Mouse (Mus musculus) forebrain, embryonic 16.5 days (tissue): ENCODE results near the gene Phykpl. TPM values are rescaled to one million over a fixed set of nuclear protein-coding genes. Genes with fewer than 3 reads are reported as not detected.
"Not testable (repeated sequence)": the region's sequence is repeated elsewhere in the genome, so short reads cannot be mapped to it uniquely, and the experiment has no call there.

ENCODE experiments used
- ATAC-seq: fragments of 200-750 bp; cut with Nextera tagmentation; 2 replicates; pipeline ENCODE4 v1.8.0; 2017; ENCODE audit warnings: mild to moderate bottlenecking, moderate library complexity
- H3K27ac ChIP-seq: fragments of 300-500 bp; sonication (generic); 2 replicates; pipeline ENCODE4 v1.5.1; 2014; ENCODE audit warnings: low read length, control low read depth
- H3K27me3 ChIP-seq: fragments of 300-500 bp; sonication (generic); replicated peaks from 2 replicates; pipeline ENCODE4 v1.6.1; 2014; ENCODE audit warnings: low read length; ENCODE audit not compliant: control insufficient read depth, insufficient read depth
- H3K36me3 ChIP-seq: fragments of 300-500 bp; sonication (generic); 2 replicates; pipeline ENCODE4 v1.6.1; 2014; ENCODE audit not compliant: control insufficient read depth, insufficient read depth
- H3K4me1 ChIP-seq: fragments of 300-500 bp; sonication (generic); replicated peaks from 2 replicates; pipeline ENCODE4 v1.6.1; 2014; ENCODE audit warnings: low read length; ENCODE audit not compliant: control insufficient read depth, insufficient read depth
- H3K4me2 ChIP-seq: fragments of 300-500 bp; sonication (generic); 2 replicates; pipeline ENCODE4 v1.6.1; 2014; ENCODE audit warnings: mild to moderate bottlenecking, low read length, control low read depth
- H3K4me3 ChIP-seq: fragments of 300-500 bp; sonication (generic); replicated peaks from 2 replicates; pipeline ENCODE4 v1.5.1; 2014; ENCODE audit warnings: mild to moderate bottlenecking, low read length, control low read depth
- H3K9ac ChIP-seq: fragments of 300-500 bp; sonication (generic); replicated peaks from 2 replicates; pipeline ENCODE4 v1.6.1; 2014; ENCODE audit warnings: low read depth, low read length, control low read depth
- H3K9me3 ChIP-seq: fragments of 300-500 bp; sonication (generic); 2 replicates; pipeline ENCODE4 v1.6.1; 2016; ENCODE audit warnings: low read length; ENCODE audit not compliant: control insufficient read depth
- WGBS: fragments of 180-500 bp; shearing (Covaris S2); extraction: QIAGEN DNeasy Blood & Tissue Kit; methylation state at CpG from one replicate; pipeline ENCODE4 v1.1.7; 2014; 5-methylcytosine and 5-hydroxymethylcytosine counted together
- polyA plus RNA-seq: library from polyadenylated mRNA; unstranded; fragments of >200 nt; fragmentation: Nextera tagmentation; extraction: Ambion mirVana; gene quantifications from 2 replicates; pipeline ENCODE4 v1.2.1, GENCODE M21; 2015

Gene Phykpl
- polyA plus RNA-seq, 1 experiment from 2014 or later: 11.8 TPM

DNA sequence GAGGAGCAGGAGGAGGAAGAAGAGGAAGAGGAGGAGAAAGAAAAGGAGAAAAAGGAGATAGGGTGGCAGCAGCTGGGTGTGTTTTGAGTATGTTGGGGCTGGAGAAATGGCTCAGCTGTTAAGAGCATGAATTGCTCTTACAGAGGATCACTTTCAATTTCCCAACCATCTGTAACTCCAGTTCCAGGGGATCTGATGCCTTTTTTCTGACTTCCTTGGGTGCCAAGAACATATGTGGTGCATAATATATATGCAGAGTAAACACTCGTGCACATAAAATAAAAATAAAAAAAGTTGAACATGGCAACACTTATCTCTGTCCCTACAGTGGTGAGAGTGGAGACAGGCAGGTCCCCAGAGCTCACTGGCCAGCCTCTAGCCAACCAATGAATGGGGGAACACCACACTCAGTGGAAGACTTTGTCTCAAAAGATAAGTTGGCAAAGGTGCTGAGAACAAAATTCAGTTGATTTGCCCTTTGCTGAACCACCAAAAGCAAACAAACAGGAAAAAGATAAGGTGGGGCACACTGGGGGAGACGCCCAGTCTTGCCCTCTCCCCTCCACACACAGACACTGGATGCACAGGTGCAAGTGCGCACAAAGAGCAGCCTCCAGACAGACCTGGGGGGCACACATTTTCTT, 24.8 kb downstream of the Phykpl start:
- H3K36me3 ChIP-seq: peaks cover 4% of the 10 kb centered on the region; the same call in 1 of the 2 replicates
- H3K4me3 ChIP-seq: no peak overlapping the region
- H3K27me3 ChIP-seq: no peaks in the 10 kb centered on the region
- 79% methylated on average over 3 of the region's 3 CpGs for WGBS
- H3K9ac ChIP-seq: no peak overlapping the region
- H3K4me2 ChIP-seq: no peak overlapping the region
- H3K4me1 ChIP-seq: peaks cover 16% of the 10 kb centered on the region
- H3K27ac ChIP-seq: no peak overlapping the region
- ATAC-seq: no peak
- H3K9me3 ChIP-seq: no peaks in the 10 kb centered on the region

DNA sequence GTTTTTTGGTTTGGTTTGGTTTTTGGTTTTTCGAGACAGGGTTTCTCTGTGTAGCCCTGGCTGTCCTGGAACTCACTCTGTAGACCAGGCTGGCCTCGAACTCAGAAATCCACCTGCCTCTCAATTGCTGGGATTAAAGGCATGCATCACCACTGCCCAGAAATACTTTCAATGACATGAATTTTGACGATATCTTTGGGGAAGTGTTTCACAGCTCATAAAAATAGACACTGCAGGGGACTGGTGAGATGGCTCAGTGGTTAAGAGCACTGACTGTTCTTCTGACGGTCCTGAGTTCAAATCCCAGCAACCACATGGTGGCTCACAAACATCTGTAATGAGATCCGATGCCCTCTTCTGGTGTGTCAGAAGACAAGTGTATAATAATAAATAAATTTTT, 25.4 kb downstream of the Phykpl start:
- H3K36me3 ChIP-seq, H3K9ac ChIP-seq, H3K4me3 ChIP-seq, H3K27ac ChIP-seq, H3K27me3 ChIP-seq, ATAC-seq, H3K9me3 ChIP-seq, H3K4me2 ChIP-seq: not testable (repeated sequence)
- WGBS: 89% methylated on average over 5 of the region's 5 CpGs
- H3K4me1 ChIP-seq: peaks cover 11% of the 10 kb centered on the region

DNA sequence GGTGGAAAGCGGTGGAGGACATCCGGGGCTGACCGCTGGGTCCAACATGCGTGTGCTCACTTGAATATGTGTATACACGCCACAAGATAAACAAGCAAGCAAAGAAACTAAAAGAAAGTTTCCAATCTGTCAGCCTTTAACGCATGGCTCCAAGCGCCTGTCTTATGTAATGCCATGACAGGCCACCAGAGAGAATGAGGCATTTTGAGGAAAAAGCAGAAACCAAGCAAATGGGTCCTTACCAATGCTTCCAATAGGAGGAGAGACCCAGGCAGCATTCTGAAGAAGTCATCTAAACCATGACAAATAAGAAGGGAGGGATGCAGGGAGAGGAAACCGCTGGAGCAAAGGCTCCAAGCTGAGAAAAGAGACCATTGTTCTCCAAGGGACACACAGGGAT, 29.7 kb downstream of the Phykpl start:
- Histone ChIP-seq H3K27ac (no peak overlapping the region), H3K9ac (no peak overlapping the region), H3K4me1 (peaks cover 10% of the 10 kb centered on the region), H3K4me2 (no peak overlapping the region), H3K27me3 (no peaks in the 10 kb centered on the region), H3K9me3 (no peaks in the 10 kb centered on the region), H3K4me3 (no peak overlapping the region), H3K36me3 (no peaks in the 10 kb centered on the region)
- 80% methylated on average over 8 of the region's 8 CpGs for WGBS
- no peak for ATAC-seq

DNA sequence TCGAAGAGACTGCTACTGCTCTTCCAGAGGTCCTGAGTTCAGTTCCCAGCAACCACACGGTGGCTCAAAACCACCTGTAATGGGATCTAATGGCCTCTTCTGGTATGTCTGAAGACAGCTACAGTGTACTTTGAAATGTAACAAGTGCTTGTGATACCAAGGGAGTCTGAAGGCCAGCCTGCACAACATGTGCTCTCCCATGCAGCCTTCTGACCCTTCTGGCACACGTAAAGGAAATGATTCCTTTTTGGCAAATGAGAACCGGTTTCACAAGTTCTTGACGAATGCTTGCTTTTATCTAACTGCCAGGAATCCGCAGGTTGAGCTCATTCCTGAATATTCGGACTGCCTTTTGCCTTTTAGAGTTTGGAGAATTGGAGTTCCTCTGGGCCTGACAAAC, 30.6 kb downstream of the Phykpl start:
- no peaks in the 10 kb centered on the region for H3K9me3 ChIP-seq
- H3K9ac ChIP-seq: no peak overlapping the region; the same call in 1 of the 2 replicates
- peak overlapping the region; percentile 50 for H3K4me2 ChIP-seq
- no peak for ATAC-seq
- peak overlapping the region; percentile 31; the same call in 1 of the 2 replicates for H3K4me3 ChIP-seq
- peaks cover 12% of the 10 kb centered on the region for H3K4me1 ChIP-seq
- no peaks in the 10 kb centered on the region for H3K27me3 ChIP-seq
- 50% methylated on average over 7 of the region's 7 CpGs for WGBS
- no peaks in the 10 kb centered on the region for H3K36me3 ChIP-seq
- H3K27ac ChIP-seq: no peak overlapping the region

DNA sequence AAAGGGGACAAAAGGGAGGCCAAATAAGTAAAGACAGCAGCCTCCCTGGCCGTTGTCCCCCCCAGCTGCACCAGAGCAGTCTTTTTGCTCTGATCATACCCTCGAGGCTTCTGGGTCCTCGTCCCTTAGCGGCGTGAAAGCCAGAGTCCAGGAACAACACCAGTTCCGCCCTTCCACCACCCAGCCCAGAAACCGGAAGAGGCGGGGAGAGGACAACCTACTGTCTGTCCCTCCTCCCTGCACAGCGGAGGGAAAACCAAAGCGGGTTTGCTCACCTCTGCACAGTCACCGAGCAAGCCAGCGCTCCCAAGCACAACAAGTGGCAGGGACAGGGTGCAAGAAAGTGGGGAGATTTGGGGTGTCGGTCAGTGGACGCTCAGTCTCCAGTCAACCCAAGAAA, 31.0 kb downstream of the Phykpl start:
- Histone ChIP-seq H3K36me3 (no peaks in the 10 kb centered on the region), H3K27me3 (no peaks in the 10 kb centered on the region), H3K9ac (peak overlapping the region; percentile 52), H3K4me1 (peaks cover 17% of the 10 kb centered on the region), H3K4me3 (peak overlapping the region; percentile 31), H3K4me2 (peak overlapping the region; percentile 50), H3K9me3 (no peaks in the 10 kb centered on the region), H3K27ac (no peak overlapping the region)
- peak; percentile 21; the same call in 1 of the 2 replicates for ATAC-seq
- WGBS: 2% methylated on average over 14 of the region's 14 CpGs

DNA sequence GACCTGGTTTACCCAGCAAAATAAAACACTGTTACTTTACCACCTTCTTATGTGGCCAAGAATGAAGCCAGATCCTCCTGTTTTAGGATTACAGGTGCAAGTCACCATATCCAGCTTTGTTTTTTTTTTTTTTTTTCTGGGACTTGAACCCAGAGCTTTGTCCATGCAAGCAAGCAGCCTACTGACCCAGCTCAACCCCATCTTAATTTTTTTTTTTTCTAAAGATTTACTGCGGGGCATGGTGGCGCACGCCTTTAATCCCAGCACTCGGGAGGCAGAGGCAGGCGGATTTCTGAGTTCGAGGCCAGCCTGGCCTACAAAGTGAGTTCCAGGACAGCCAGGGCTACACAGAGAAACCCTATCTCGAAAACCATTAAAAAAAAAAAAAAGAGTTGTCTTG, 31.6 kb downstream of the Phykpl start:
- ATAC-seq, H3K27ac ChIP-seq, H3K4me2 ChIP-seq, H3K9ac ChIP-seq, H3K36me3 ChIP-seq, H3K4me3 ChIP-seq, H3K27me3 ChIP-seq, H3K9me3 ChIP-seq: not testable (repeated sequence)
- 91% methylated on average over 7 of the region's 7 CpGs for WGBS
- peaks cover 22% of the 10 kb centered on the region for H3K4me1 ChIP-seq

DNA sequence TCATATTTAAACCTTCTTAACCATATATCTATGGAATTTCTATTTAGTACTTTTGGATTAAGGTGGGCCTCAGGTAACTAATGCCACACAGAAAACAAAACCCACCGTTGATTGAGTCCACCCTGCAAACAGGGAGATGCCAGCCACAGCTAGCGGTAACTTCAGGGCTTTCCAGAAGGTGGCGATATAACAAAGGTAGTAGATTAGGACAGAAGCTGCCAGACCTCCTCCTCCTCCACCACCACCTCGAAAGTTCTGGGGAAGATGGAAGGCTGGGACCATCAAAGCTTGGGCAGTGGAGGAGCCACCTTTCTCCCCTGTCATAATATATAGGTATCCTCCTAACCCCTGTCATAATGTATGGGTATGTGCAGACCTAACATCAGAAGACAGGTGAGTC, 33.1 kb downstream of the Phykpl start:
- Histone ChIP-seq H3K27me3 (no peaks in the 10 kb centered on the region), H3K4me2 (no peak overlapping the region), H3K4me1 (peaks cover 22% of the 10 kb centered on the region), H3K9ac (no peak overlapping the region), H3K9me3 (no peaks in the 10 kb centered on the region), H3K4me3 (no peak overlapping the region), H3K27ac (no peak overlapping the region), H3K36me3 (peaks cover 3% of the 10 kb centered on the region)
- WGBS: 4% methylated on average over 4 of the region's 4 CpGs
- no peak for ATAC-seq

DNA sequence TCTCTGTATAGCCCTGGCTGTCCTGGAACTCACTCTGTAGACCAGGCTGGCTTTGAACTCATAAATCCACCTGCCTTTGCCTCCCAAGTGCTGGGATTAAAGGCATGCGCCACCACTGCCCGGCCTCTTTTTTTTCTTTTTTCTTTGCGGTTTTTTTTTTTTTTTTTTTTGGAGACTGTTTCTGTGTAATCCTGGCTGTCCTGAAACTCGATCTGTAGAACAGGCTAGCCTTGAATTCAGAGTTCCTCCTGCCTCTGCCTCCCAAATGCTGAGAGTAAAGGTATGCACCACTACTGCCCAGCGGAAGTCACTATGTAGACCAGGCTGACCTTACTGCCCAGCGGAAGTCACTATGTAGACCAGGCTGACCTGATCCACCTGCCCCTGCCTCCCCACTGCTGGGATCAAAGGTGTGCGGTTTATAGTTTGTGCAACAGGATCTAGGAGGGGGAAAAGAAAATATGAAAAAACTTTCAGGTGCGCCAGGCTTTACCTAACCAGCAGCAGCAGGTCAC, 34.4 kb downstream of the Phykpl start:
- Histone ChIP-seq H3K4me1 (peaks cover 22% of the 10 kb centered on the region), H3K4me3 (peak overlapping the region; percentile 61), H3K36me3 (peaks cover 15% of the 10 kb centered on the region), H3K9ac (no peak overlapping the region), H3K4me2 (peak overlapping the region; percentile 65), H3K27ac (no peak overlapping the region), H3K9me3 (no peaks in the 10 kb centered on the region), H3K27me3 (no peaks in the 10 kb centered on the region)
- no peak for ATAC-seq
- WGBS: 62% methylated on average over 7 of the region's 8 CpGs

DNA sequence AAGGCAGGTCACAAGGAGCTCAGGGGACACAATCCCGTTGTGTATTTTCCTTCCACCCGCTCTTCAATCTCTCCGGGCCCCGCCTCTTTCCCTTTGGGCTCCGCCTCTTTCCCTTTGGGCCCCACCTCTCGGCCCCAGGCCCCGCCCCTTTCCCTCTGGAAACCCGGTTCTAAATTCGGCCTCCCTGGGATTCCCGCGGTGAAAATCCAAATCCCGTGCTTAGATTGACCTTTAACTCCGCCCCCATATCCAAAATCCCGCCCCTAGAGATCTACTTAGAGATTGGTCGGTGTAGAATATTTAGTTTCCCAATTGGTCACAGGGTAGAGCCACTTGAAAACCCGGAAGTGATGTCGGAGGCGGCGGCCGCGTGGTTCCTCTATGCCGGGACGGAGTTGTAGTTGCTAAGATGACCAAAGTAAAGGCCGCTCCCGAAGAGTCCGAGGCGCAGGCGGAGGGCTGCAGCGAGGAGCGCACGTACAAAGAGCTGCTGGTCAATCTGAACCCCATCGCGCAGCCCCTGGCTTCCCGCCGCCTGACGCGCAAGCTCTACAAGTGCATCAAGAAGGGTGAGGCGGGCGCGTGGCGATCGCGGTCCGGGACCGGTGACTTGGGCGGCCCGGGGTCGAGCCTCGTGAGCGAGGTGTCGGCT, 35.0 kb downstream of the Phykpl start, which contains the start of gene Nhp2:
Gene Nhp2 (plus strand): TSS at position 327 of the 652 bp plus-strand sequence.
- Histone ChIP-seq H3K36me3 (peaks cover 18% of the 10 kb centered on the region), H3K4me2 (peak within 1 kb of the TSS; percentile 65), H3K9me3 (no peaks in the 10 kb centered on the region), H3K27me3 (no peaks in the 10 kb centered on the region), H3K4me3 (peak within 1 kb of the TSS; percentile 61), H3K27ac (no peak within 1 kb of the TSS), H3K9ac (peak within 1 kb of the TSS; percentile 54), H3K4me1 (peaks cover 22% of the 10 kb centered on the region)
- WGBS: under 1% methylated on average over 51 of the region's 51 CpGs
- ATAC-seq: peak; percentile 96
